ENCODE assay signal across 11 mouse cellular contexts in the genomic region with DNA sequence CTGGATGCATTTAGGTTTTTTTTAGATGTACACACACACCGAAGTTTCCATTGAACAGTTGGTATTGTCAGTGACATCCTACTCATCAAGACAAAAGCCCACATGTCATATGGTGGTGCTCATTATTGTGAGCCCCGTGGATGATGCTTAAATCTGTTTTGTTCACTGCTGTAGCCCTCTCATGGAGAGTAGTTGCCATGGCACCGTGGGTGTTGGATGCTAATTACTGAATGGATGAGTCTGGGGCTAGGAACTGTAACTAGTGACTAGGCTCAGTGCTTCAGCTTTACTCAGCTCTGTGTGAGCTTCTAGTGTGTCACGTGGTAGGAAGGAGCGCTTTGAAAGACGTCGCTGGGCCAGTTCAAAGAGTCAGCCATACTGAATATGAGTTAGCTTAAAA. TPM values are rescaled to one million over a fixed set of nuclear protein-coding genes. Genes with fewer than 3 reads are reported as not detected.
DNase-seq lines count a peak whose midpoint lies in the region; ATAC-seq lines count a peak whose summit lies in the region.
"Had no signal": no experiment of that assay in that cellular context is flagged by ENCODE, and none has a peak within 500 bp of the region (broad histone marks: within the 10 kb centered on the region; RNA-seq: fewer than 3 reads in every experiment).

No protein-coding gene starts in this region.

- no peak overlapping the region for H3K4me2 ChIP-seq in embryonic facial prominence, embryonic 11.5 days (ENCODE audit: low read depth, low read length)
- no peak overlapping the region for H3K4me2 ChIP-seq in hindbrain, embryonic 16.5 days (ENCODE audit: low read length)
- H3K4me2 ChIP-seq in midbrain, embryonic 15.5 days, result no peak overlapping the region
- no peak overlapping the region for H3K4me2 ChIP-seq in kidney, embryonic 15.5 days
- H3K4me2 ChIP-seq: lung, embryonic 15.5 days had no signal

- H3K4me1 ChIP-seq in embryonic facial prominence, embryonic 11.5 days (ENCODE audit: control insufficient read depth, insufficient read depth, low read length), result no peaks in the 10 kb centered on the region
- H3K4me1 ChIP-seq in embryonic facial prominence, embryonic 10.5 days, result no peaks in the 10 kb centered on the region
- no peaks in the 10 kb centered on the region for H3K4me1 ChIP-seq in hindbrain, embryonic 16.5 days (ENCODE audit: control insufficient read depth, insufficient read depth, low read depth, low read length)
- 0 out of 2 replicates have a peak, but pooled peaks cover 7% of the 10 kb centered on the region for H3K4me1 ChIP-seq in midbrain, embryonic 15.5 days
- peaks cover 4% of the 10 kb centered on the region; the same call in 1 of the 2 replicates for H3K4me1 ChIP-seq in kidney, embryonic 15.5 days
- H3K4me1 ChIP-seq: lung, embryonic 15.5 days had no signal

- no peak for DNase-seq in embryonic facial prominence, embryonic 11.5 days (ENCODE audit: low spot score)
- DNase-seq in embryonic facial prominence, embryonic 10.5 days (ENCODE audit: low spot score), result no peak
- peak; percentile 18 for DNase-seq in T-cell, adult 2 months (ENCODE audit: low spot score)
- DNase-seq in kidney, adult 18-20 months, result no peak
- DNase-seq in thymus, postnatal 0 days (ENCODE audit: low spot score), result no peak

- no peaks in the 10 kb centered on the region for H3K9me3 ChIP-seq in embryonic facial prominence, embryonic 11.5 days (replicated peaks; ENCODE audit: control insufficient read depth, low read length)
- H3K9me3 ChIP-seq in embryonic facial prominence, embryonic 10.5 days, result no peaks in the 10 kb centered on the region
- H3K9me3 ChIP-seq in hindbrain, embryonic 16.5 days (ENCODE audit: control insufficient read depth, low read length), result no peaks in the 10 kb centered on the region
- H3K9me3 ChIP-seq in midbrain, embryonic 15.5 days, result no peaks in the 10 kb centered on the region
- H3K9me3 ChIP-seq in kidney, embryonic 15.5 days (replicated peaks), result no peaks in the 10 kb centered on the region
- H3K9me3 ChIP-seq: lung, embryonic 15.5 days had no signal

- H3K4me3 ChIP-seq in embryonic facial prominence, embryonic 11.5 days (ENCODE audit: low read depth, low read length), result no peak overlapping the region
- no peak overlapping the region for H3K4me3 ChIP-seq in embryonic facial prominence, embryonic 10.5 days
- H3K4me3 ChIP-seq in hindbrain, embryonic 16.5 days (ENCODE audit: low read length), result no peak overlapping the region
- H3K4me3 ChIP-seq in midbrain, embryonic 15.5 days, result no peak overlapping the region
- no peak overlapping the region for H3K4me3 ChIP-seq in kidney, embryonic 15.5 days (replicated peaks)
- H3K4me3 ChIP-seq: lung, embryonic 15.5 days; myocyte had no signal

- H3K27ac ChIP-seq in embryonic facial prominence, embryonic 11.5 days (replicated peaks; ENCODE audit: low read depth, low read length), result no peak overlapping the region
- H3K27ac ChIP-seq in embryonic facial prominence, embryonic 10.5 days (replicated peaks), result no peak overlapping the region
- H3K27ac ChIP-seq in hindbrain, embryonic 16.5 days (ENCODE audit: low read depth, low read length), result no peak overlapping the region
- H3K27ac ChIP-seq in midbrain, embryonic 15.5 days, result no peak overlapping the region
- no peak overlapping the region for H3K27ac ChIP-seq in kidney, embryonic 15.5 days
- H3K27ac ChIP-seq: lung, embryonic 15.5 days had no signal

- H3K27me3 ChIP-seq in embryonic facial prominence, embryonic 11.5 days (ENCODE audit: control insufficient read depth, insufficient read depth, low read length), result no peaks in the 10 kb centered on the region
- no peaks in the 10 kb centered on the region for H3K27me3 ChIP-seq in embryonic facial prominence, embryonic 10.5 days (replicated peaks; ENCODE audit: low read depth, poor library complexity, severe bottlenecking)
- no peaks in the 10 kb centered on the region for H3K27me3 ChIP-seq in hindbrain, embryonic 16.5 days (replicated peaks; ENCODE audit: control insufficient read depth, insufficient read depth, low read length)
- no peaks in the 10 kb centered on the region for H3K27me3 ChIP-seq in midbrain, embryonic 15.5 days (replicated peaks)
- H3K27me3 ChIP-seq in kidney, embryonic 15.5 days, result no peaks in the 10 kb centered on the region
- H3K27me3 ChIP-seq: lung, embryonic 15.5 days had no signal

- no peaks in the 10 kb centered on the region for H3K36me3 ChIP-seq in embryonic facial prominence, embryonic 11.5 days (replicated peaks; ENCODE audit: control insufficient read depth, insufficient read depth, low read depth, low read length)
- H3K36me3 ChIP-seq in embryonic facial prominence, embryonic 10.5 days (replicated peaks), result peaks cover 2% of the 10 kb centered on the region; the same call in 1 of the 2 replicates
- no peaks in the 10 kb centered on the region; the same call in 1 of the 2 replicates for H3K36me3 ChIP-seq in hindbrain, embryonic 16.5 days (ENCODE audit: control insufficient read depth, insufficient read depth, low read length)
- H3K36me3 ChIP-seq in midbrain, embryonic 15.5 days (replicated peaks), result 0 out of 2 replicates have a peak, but pooled peaks cover 6% of the 10 kb centered on the region
- no peaks in the 10 kb centered on the region for H3K36me3 ChIP-seq in kidney, embryonic 15.5 days
- H3K36me3 ChIP-seq: lung, embryonic 15.5 days had no signal

- 82% methylated on average over 7 of the region's 7 CpGs for WGBS in embryonic facial prominence, embryonic 11.5 days
- 80% methylated on average over 7 of the region's 7 CpGs for WGBS in embryonic facial prominence, embryonic 10.5 days
- WGBS in hindbrain, embryonic 16.5 days, result 45% methylated on average over 7 of the region's 7 CpGs
- WGBS in midbrain, embryonic 15.5 days, result 50% methylated on average over 7 of the region's 7 CpGs
- WGBS in kidney, embryonic 15.5 days, result 81% methylated on average over 7 of the region's 7 CpGs

- H3K9ac ChIP-seq in embryonic facial prominence, embryonic 11.5 days (replicated peaks; ENCODE audit: low read length), result no peak overlapping the region
- H3K9ac ChIP-seq in hindbrain, embryonic 16.5 days (ENCODE audit: low read depth, low read length), result no peak overlapping the region
- H3K9ac ChIP-seq in midbrain, embryonic 15.5 days, result no peak overlapping the region
- no peak overlapping the region for H3K9ac ChIP-seq in kidney, embryonic 15.5 days
- H3K9ac ChIP-seq: lung, embryonic 15.5 days had no signal

- peak; percentile 44; the same call in 1 of the 2 replicates for ATAC-seq in embryonic facial prominence, embryonic 11.5 days (replicated peaks; ENCODE audit: insufficient number of reproducible peaks, low FRiP score, low TSS enrichment, low read depth)
- ATAC-seq in hindbrain, embryonic 16.5 days, result peak; percentile 40; the same call in 1 of the 2 replicates
- ATAC-seq in midbrain, embryonic 15.5 days (replicated peaks), result peak; percentile 69; the same call in 1 of the 2 replicates
- no peak for ATAC-seq in kidney, embryonic 15.5 days (replicated peaks; ENCODE audit: low FRiP score)
- ATAC-seq: intestine, postnatal 0 days had no signal

RNA-seq across cellular contexts. Expression of a gene that starts 13.0 kb away (rescaled TPM):
- 4.3 and 5.6 TPM in 2 replicates for polyA plus RNA-seq in embryonic facial prominence, embryonic 11.5 days (2014; fragmentation: Nextera tagmentation; extraction: Ambion mirVana)
- polyA plus RNA-seq in embryonic facial prominence, embryonic 10.5 days (2016; fragmentation: Nextera tagmentation; extraction: Ambion mirVana), result 3.9 and 4.1 TPM in 2 replicates
- polyA plus RNA-seq in hindbrain, embryonic 16.5 days (2015; fragmentation: Nextera tagmentation; extraction: Ambion mirVana), result 5.3 and 8.8 TPM in 2 replicates
- 21.7 TPM in 2 replicates for polyA plus RNA-seq in midbrain, embryonic 15.5 days (2015; fragmentation: Nextera tagmentation; extraction: Ambion mirVana)
- 2.9 TPM in 2 replicates for polyA plus RNA-seq in kidney, embryonic 15.5 days (2015; fragmentation: Nextera tagmentation; extraction: Ambion mirVana)
- 12.5 and 15.6 TPM in 2 replicates for polyA plus RNA-seq in thymus, postnatal 0 days (2015; fragmentation: Nextera tagmentation; extraction: Ambion mirVana)
- polyA plus RNA-seq: myocyte had no signal
